Mouse (Mus musculus) thymus, postnatal 14 days (tissue): ENCODE data around the gene 1600015I10Rik.
"Not testable (repeated sequence)": the region's sequence is repeated elsewhere in the genome, so short reads cannot be mapped to it uniquely, and the experiment has no call there.

Source experiments
- DNase-seq: peaks from one replicate; pipeline ENCODE4 v3.0.0; 2021

1600015I10Rik gene

GRCm38 (mm10) chr6:48929595-48929994, at the start of gene 1600015I10Rik:
TSS of gene 1600015I10Rik (plus strand) at chr6:48929895.
- no peak for DNase-seq

GRCm38 (mm10) chr6:48894203-48894602, 35.5 kb upstream of the 1600015I10Rik start:
- no peak for DNase-seq

GRCm38 (mm10) chr6:48894938-48895818, 34.5 kb upstream of the 1600015I10Rik start:
- no peak for DNase-seq

GRCm38 (mm10) chr6:48895941-48896340, 33.8 kb upstream of the 1600015I10Rik start:
- DNase-seq, result no peak

GRCm38 (mm10) chr6:48896956-48897355, 32.7 kb upstream of the 1600015I10Rik start:
- no peak for DNase-seq

- DNase-seq, result not testable (repeated sequence)
These were observed 28.4 kb upstream of the 1600015I10Rik start for GRCm38 (mm10) chr6:48901316-48901715.

- DNase-seq, result no peak
These were observed 26.9 kb upstream of the 1600015I10Rik start for GRCm38 (mm10) chr6:48902511-48903406.

- DNase-seq, result no peak
These were observed 26.3 kb upstream of the 1600015I10Rik start for GRCm38 (mm10) chr6:48903437-48903836.

GRCm38 (mm10) chr6:48905606-48906005, 24.1 kb upstream of the 1600015I10Rik start:
- DNase-seq, result no peak

- no peak for DNase-seq
These were observed 23.3 kb upstream of the 1600015I10Rik start for GRCm38 (mm10) chr6:48906371-48906770.

- DNase-seq, result no peak
These were observed 20.5 kb upstream of the 1600015I10Rik start for GRCm38 (mm10) chr6:48909229-48909628.

- DNase-seq, result peak; percentile 28
These were observed 17.7 kb upstream of the 1600015I10Rik start for GRCm38 (mm10) chr6:48912033-48912432.

- DNase-seq, result no peak
These were observed 16.1 kb upstream of the 1600015I10Rik start for GRCm38 (mm10) chr6:48913587-48913986.

GRCm38 (mm10) chr6:48949596-48949995, 19.9 kb downstream of the 1600015I10Rik start:
- DNase-seq, result no peak

- no peak for DNase-seq
These were observed 21.0 kb downstream of the 1600015I10Rik start for GRCm38 (mm10) chr6:48950676-48951075.

GRCm38 (mm10) chr6:48951630-48952029, 21.9 kb downstream of the 1600015I10Rik start:
- DNase-seq, result no peak

- DNase-seq, result no peak
These were observed 23.5 kb downstream of the 1600015I10Rik start for GRCm38 (mm10) chr6:48953220-48953619.

GRCm38 (mm10) chr6:48954211-48954610, 24.5 kb downstream of the 1600015I10Rik start:
- DNase-seq, result no peak

GRCm38 (mm10) chr6:48954946-48955345, 25.3 kb downstream of the 1600015I10Rik start:
- peak; percentile 35 for DNase-seq

GRCm38 (mm10) chr6:48956785-48957184, 27.1 kb downstream of the 1600015I10Rik start:
- no peak for DNase-seq

GRCm38 (mm10) chr6:48958053-48958452, 28.4 kb downstream of the 1600015I10Rik start:
- DNase-seq, result no peak

GRCm38 (mm10) chr6:48959151-48959550, 29.5 kb downstream of the 1600015I10Rik start:
- peak; percentile 4 for DNase-seq

- DNase-seq, result not testable (repeated sequence)
These were observed 37.0 kb downstream of the 1600015I10Rik start for GRCm38 (mm10) chr6:48966696-48967095.
